Mouse (Mus musculus): Measurements from ENCODE around the gene Plekhg5. TPM values are rescaled to one million over a fixed set of nuclear protein-coding genes. Genes with fewer than 3 reads are reported as not detected.
A peak's percentile ranks its signal among the peaks of the same experiment; 100 is the strongest.

Plekhg5 gene
- polyA plus RNA-seq, 1 experiment from 2014 or later, result 13.8 TPM

DNA sequence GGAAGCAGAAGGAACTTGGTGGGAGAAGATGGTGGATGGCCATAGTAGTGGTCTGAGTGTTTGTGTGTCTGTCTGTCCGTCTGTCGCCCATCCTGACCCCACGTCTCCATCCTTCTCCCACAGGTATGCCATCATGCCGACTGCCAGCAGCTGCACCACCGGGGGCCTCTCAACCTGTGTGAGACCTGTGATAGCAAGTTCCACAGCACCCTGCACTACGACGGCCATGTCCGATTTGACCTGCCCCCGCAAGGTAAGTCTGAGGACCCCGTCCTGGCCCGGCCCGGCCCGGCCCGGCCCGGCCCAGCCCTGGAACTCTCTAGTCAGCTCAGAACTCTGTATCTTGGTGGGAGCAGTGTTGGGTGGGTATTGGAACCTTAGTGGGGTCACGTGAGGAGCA is 29.6 kb downstream of the Plekhg5 start:
- Histone ChIP-seq H3K4me3 (ENCODE audit: low read length) (no peak overlapping the region), H3K4me2 (ENCODE audit: low read length) (no peak overlapping the region), H3K27me3 (replicated peaks; ENCODE audit: control insufficient read depth, insufficient read depth, low read length) (peaks cover 2% of the 10 kb centered on the region; the same call in 1 of the 2 replicates), H3K27ac (ENCODE audit: low read depth, low read length) (no peak overlapping the region), H3K4me1 (ENCODE audit: control insufficient read depth, insufficient read depth, low read depth, low read length) (no peaks in the 10 kb centered on the region), H3K9me3 (ENCODE audit: control insufficient read depth, low read length) (no peaks in the 10 kb centered on the region), H3K36me3 (ENCODE audit: control insufficient read depth, insufficient read depth, low read length) (0 out of 2 replicates have a peak, but pooled peaks cover 6% of the 10 kb centered on the region), H3K9ac (ENCODE audit: low read depth, low read length) (no peak overlapping the region)
- 95% methylated on average over 16 of the region's 16 CpGs for WGBS
- no peak for ATAC-seq

- Histone ChIP-seq H3K9ac (ENCODE audit: low read depth, low read length) (no peak overlapping the region), H3K9me3 (ENCODE audit: control insufficient read depth, low read length) (no peaks in the 10 kb centered on the region), H3K4me1 (ENCODE audit: control insufficient read depth, insufficient read depth, low read depth, low read length) (peaks cover 6% of the 10 kb centered on the region; the same call in 1 of the 2 replicates), H3K4me3 (ENCODE audit: low read length) (no peak overlapping the region), H3K27ac (ENCODE audit: low read depth, low read length) (no peak overlapping the region), H3K4me2 (ENCODE audit: low read length) (no peak overlapping the region), H3K36me3 (ENCODE audit: control insufficient read depth, insufficient read depth, low read length) (0 out of 2 replicates have a peak, but pooled peaks cover 6% of the 10 kb centered on the region), H3K27me3 (replicated peaks; ENCODE audit: control insufficient read depth, insufficient read depth, low read length) (peaks cover 2% of the 10 kb centered on the region; the same call in 1 of the 2 replicates)
- WGBS, result 39% methylated on average over 7 of the region's 7 CpGs
- no peak for ATAC-seq
Measured at GRCm38 (mm10) chr4:152103025-152103424, 30.7 kb downstream of the Plekhg5 start.

- no peak overlapping the region for H3K27ac ChIP-seq (ENCODE audit: low read depth, low read length)
Measured at GRCm38 (mm10) chr4:152106746-152107145, 34.4 kb downstream of the Plekhg5 start.

DNA sequence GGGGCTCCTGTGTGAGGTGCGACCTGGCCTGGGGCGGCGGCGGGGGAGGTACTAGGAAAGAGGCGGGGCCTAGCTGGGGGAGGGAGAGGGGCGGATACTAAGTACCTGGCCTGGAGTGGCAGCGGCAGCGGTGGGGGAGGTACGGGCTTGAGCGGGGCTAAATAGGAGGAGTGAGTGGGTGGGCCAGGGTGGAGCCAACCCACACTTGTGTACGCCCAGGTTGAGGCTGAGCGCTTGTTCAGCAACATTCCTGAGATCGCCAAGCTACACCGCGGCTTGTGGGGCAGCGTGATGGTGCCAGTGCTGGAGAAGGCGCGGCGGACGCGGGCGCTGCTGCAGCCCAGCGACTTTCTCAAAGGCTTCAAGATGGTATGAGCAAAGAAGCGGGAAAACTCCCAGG is 35.2 kb downstream of the Plekhg5 start:
- peak overlapping the region; percentile 36 for H3K4me3 ChIP-seq (ENCODE audit: low read length)
- H3K9ac ChIP-seq (ENCODE audit: low read depth, low read length), result peak overlapping the region; percentile 45
- H3K4me1 ChIP-seq (ENCODE audit: control insufficient read depth, insufficient read depth, low read depth, low read length), result peaks cover 14% of the 10 kb centered on the region
- H3K27me3 ChIP-seq (replicated peaks; ENCODE audit: control insufficient read depth, insufficient read depth, low read length), result peaks cover 2% of the 10 kb centered on the region; the same call in 1 of the 2 replicates
- H3K27ac ChIP-seq (ENCODE audit: low read depth, low read length), result peak overlapping the region; percentile 57
- H3K36me3 ChIP-seq (ENCODE audit: control insufficient read depth, insufficient read depth, low read length), result peaks cover 8% of the 10 kb centered on the region
- 14% methylated on average over 24 of the region's 24 CpGs for WGBS
- H3K4me2 ChIP-seq (ENCODE audit: low read length), result peak overlapping the region; percentile 61
- ATAC-seq, result peak; percentile 66
- no peaks in the 10 kb centered on the region for H3K9me3 ChIP-seq (ENCODE audit: control insufficient read depth, low read length)

More at GRCm38 (mm10) chr4:152106746-152107145, 34.4 kb downstream of the Plekhg5 start:
- Histone ChIP-seq H3K4me1 (ENCODE audit: control insufficient read depth, insufficient read depth, low read depth, low read length) (peaks cover 14% of the 10 kb centered on the region), H3K36me3 (ENCODE audit: control insufficient read depth, insufficient read depth, low read length) (0 out of 2 replicates have a peak, but pooled peaks cover 8% of the 10 kb centered on the region), H3K4me2 (ENCODE audit: low read length) (no peak overlapping the region), H3K9me3 (ENCODE audit: control insufficient read depth, low read length) (no peaks in the 10 kb centered on the region), H3K9ac (ENCODE audit: low read depth, low read length) (no peak overlapping the region), H3K4me3 (ENCODE audit: low read length) (no peak overlapping the region), H3K27me3 (replicated peaks; ENCODE audit: control insufficient read depth, insufficient read depth, low read length) (peaks cover 2% of the 10 kb centered on the region; the same call in 1 of the 2 replicates)
- no peak for ATAC-seq
- WGBS, result 65% methylated on average over 9 of the region's 9 CpGs

DNA sequence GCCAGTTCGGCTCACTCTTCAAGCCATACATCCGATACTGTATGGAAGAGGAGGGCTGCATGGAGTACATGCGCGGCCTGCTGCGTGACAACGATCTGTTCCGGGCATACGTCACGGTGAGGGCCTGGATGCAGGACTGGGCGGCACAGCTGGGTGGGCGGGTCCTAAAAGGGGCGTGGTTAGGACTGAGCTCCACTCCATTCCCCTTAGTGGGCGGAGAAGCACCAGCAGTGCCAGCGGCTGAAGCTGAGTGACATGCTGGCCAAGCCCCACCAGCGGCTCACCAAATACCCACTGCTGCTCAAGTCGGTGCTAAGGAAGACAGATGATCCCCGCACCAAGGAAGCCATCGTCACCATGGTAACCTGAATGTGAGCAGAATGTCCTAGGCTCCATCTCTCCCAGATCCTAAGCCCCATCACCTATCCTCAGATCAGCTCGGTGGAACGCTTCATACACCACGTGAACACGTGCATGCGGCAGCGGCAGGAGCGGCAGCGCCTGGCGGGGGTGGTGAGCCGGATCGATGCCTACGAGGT is 35.7 kb downstream of the Plekhg5 start:
- peak overlapping the region; percentile 61 for H3K4me2 ChIP-seq (ENCODE audit: low read length)
- ATAC-seq, result peak; percentile 95

GRCm38 (mm10) chr4:152108673-152109072 is 36.4 kb downstream of the Plekhg5 start:
- Histone ChIP-seq H3K4me3 (ENCODE audit: low read length) (peak overlapping the region; percentile 36), H3K4me1 (ENCODE audit: control insufficient read depth, insufficient read depth, low read depth, low read length) (peaks cover 14% of the 10 kb centered on the region), H3K9ac (ENCODE audit: low read depth, low read length) (peak overlapping the region; percentile 45), H3K27ac (ENCODE audit: low read depth, low read length) (peak overlapping the region; percentile 64), H3K36me3 (ENCODE audit: control insufficient read depth, insufficient read depth, low read length) (peaks cover 13% of the 10 kb centered on the region), H3K27me3 (replicated peaks; ENCODE audit: control insufficient read depth, insufficient read depth, low read length) (peaks cover 2% of the 10 kb centered on the region), H3K4me2 (ENCODE audit: low read length) (peak overlapping the region; percentile 61), H3K9me3 (ENCODE audit: control insufficient read depth, low read length) (no peaks in the 10 kb centered on the region)
- 73% methylated on average over 5 of the region's 5 CpGs for WGBS
- ATAC-seq, result no peak

More for the DNA sequence above, 35.7 kb downstream of the Plekhg5 start:
- no peaks in the 10 kb centered on the region for H3K9me3 ChIP-seq (ENCODE audit: control insufficient read depth, low read length)
- WGBS, result 10% methylated on average over 28 of the region's 30 CpGs
- peaks cover 14% of the 10 kb centered on the region for H3K4me1 ChIP-seq (ENCODE audit: control insufficient read depth, insufficient read depth, low read depth, low read length)
- H3K27ac ChIP-seq (ENCODE audit: low read depth, low read length), result peak overlapping the region; percentile 64
- H3K27me3 ChIP-seq (replicated peaks; ENCODE audit: control insufficient read depth, insufficient read depth, low read length), result peaks cover 2% of the 10 kb centered on the region
- peak overlapping the region; percentile 36 for H3K4me3 ChIP-seq (ENCODE audit: low read length)
- peak overlapping the region; percentile 45 for H3K9ac ChIP-seq (ENCODE audit: low read depth, low read length)
- H3K36me3 ChIP-seq (ENCODE audit: control insufficient read depth, insufficient read depth, low read length), result peaks cover 12% of the 10 kb centered on the region

DNA sequence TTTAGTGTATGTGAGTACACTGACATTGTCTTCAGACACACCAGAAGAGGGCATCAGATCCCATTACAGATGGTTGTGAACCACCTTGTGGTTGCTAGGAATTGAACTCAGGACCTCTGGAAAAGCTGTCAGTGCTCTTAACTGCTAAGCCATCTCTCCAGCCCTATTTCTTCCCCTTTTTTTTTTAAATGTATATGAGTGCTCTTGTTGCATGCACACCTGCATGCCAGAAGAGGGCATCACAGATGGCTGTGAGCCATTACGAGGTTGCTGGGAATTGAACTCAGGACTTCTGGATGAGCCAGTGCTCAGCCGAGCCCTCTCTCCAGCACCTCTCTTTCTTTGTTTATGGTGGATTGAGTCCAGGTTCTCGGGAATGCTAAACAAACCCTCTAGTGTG is 37.2 kb downstream of the Plekhg5 start:
- no peak overlapping the region for H3K4me3 ChIP-seq (ENCODE audit: low read length)
- H3K27ac ChIP-seq (ENCODE audit: low read depth, low read length), result no peak overlapping the region
- H3K9me3 ChIP-seq (ENCODE audit: control insufficient read depth, low read length), result no peaks in the 10 kb centered on the region
- ATAC-seq, result no peak
- peaks cover 14% of the 10 kb centered on the region for H3K4me1 ChIP-seq (ENCODE audit: control insufficient read depth, insufficient read depth, low read depth, low read length)
- no peak overlapping the region for H3K4me2 ChIP-seq (ENCODE audit: low read length)
- H3K9ac ChIP-seq (ENCODE audit: low read depth, low read length), result no peak overlapping the region
- H3K27me3 ChIP-seq (replicated peaks; ENCODE audit: control insufficient read depth, insufficient read depth, low read length), result peaks cover 7% of the 10 kb centered on the region
- 86% methylated on average over 3 of the region's 3 CpGs for WGBS
- H3K36me3 ChIP-seq (ENCODE audit: control insufficient read depth, insufficient read depth, low read length), result peaks cover 10% of the 10 kb centered on the region

GRCm38 (mm10) chr4:152110689-152111088 is 38.4 kb downstream of the Plekhg5 start:
- peaks cover 16% of the 10 kb centered on the region for H3K4me1 ChIP-seq (ENCODE audit: control insufficient read depth, insufficient read depth, low read depth, low read length)
- no peak overlapping the region for H3K4me2 ChIP-seq (ENCODE audit: low read length)
- no peak overlapping the region for H3K27ac ChIP-seq (ENCODE audit: low read depth, low read length)
- no peak overlapping the region for H3K4me3 ChIP-seq (ENCODE audit: low read length)
- 88% methylated on average over 4 of the region's 4 CpGs for WGBS
- no peak for ATAC-seq
- no peak overlapping the region for H3K9ac ChIP-seq (ENCODE audit: low read depth, low read length)
- H3K9me3 ChIP-seq (ENCODE audit: control insufficient read depth, low read length), result no peaks in the 10 kb centered on the region
- peaks cover 13% of the 10 kb centered on the region for H3K36me3 ChIP-seq (ENCODE audit: control insufficient read depth, insufficient read depth, low read length)
- H3K27me3 ChIP-seq (replicated peaks; ENCODE audit: control insufficient read depth, insufficient read depth, low read length), result peaks cover 19% of the 10 kb centered on the region

DNA sequence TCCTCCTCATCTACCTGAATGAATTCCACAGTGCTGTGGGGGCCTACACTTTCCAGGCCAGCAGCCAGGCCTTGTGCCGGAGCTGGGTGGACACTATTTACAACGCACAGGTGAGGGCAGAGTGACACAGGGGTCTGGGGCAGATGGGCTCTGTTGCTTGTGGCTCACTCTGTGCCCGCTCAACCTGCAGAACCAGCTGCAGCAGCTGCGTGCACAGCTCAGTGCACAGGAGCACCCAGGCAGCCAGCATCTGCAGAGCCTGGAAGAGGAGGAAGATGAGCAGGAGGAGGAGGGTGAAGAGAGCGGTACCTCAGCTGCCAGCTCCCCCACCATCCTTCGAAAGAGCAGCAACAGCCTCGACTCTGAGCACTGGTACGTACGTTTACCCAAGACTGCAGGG is 40.0 kb downstream of the Plekhg5 start:
- Histone ChIP-seq H3K4me2 (ENCODE audit: low read length) (no peak overlapping the region), H3K27me3 (replicated peaks; ENCODE audit: control insufficient read depth, insufficient read depth, low read length) (peaks cover 31% of the 10 kb centered on the region), H3K36me3 (ENCODE audit: control insufficient read depth, insufficient read depth, low read length) (peaks cover 10% of the 10 kb centered on the region), H3K9ac (ENCODE audit: low read depth, low read length) (no peak overlapping the region), H3K4me1 (ENCODE audit: control insufficient read depth, insufficient read depth, low read depth, low read length) (peaks cover 20% of the 10 kb centered on the region), H3K27ac (ENCODE audit: low read depth, low read length) (no peak overlapping the region), H3K9me3 (ENCODE audit: control insufficient read depth, low read length) (no peaks in the 10 kb centered on the region), H3K4me3 (ENCODE audit: low read length) (no peak overlapping the region)
- no peak for ATAC-seq
- 80% methylated on average over 9 of the region's 9 CpGs for WGBS

Data from hindbrain, embryonic 16.5 days (tissue).